Mouse (Mus musculus): ENCODE measurements around the gene 4930544D05Rik.
A peak's percentile ranks its signal among the peaks of the same experiment; 100 is the strongest.

- TF ChIP-seq CTCF (IDR thresholded peaks at IDR 0.05; ENCODE audit: low read depth, low read length) (peak; percentile 89), EP300 (IDR thresholded peaks at IDR 0.05; ENCODE audit: insufficient read depth, low read depth, low read length) (no peak), POLR2A (IDR thresholded peaks at IDR 0.05; ENCODE audit: insufficient read depth, low read length) (no peak)
Measured at GRCm38 (mm10) chr11:70608381-70609066, 7.1 kb upstream of the 4930544D05Rik start.

Measured in ES-Bruce4 (cell line).